Mouse (Mus musculus): ENCODE data around the gene Lfng.

DNA sequence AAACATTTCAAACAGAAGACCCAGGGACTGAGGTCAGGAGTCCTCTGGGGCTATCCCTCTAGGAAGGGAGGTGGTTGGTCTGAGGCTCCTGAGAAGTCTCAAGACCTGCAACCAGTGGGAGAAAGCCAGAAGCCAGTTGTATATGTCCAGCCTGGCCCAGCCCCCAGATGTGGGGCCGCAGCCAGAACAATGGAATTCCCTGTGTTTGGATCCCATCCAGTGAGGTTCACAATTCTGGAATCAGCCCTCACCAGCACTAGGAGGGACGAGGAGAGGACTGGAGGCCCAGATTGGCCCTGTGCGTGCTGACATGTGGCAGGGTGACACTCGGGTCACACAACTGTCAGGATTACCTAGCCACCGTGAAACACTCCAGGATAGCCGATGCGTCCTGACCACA, 45.5 kb downstream of the Lfng start:
- TF ChIP-seq CTCF (conservative IDR thresholded peaks at IDR 0.05 in 1 of 2, IDR thresholded peaks at IDR 0.05 in 1 of 2; ENCODE audit: low read depth in 2 of 2, low read length in 2 of 2) (no peak), ETS1 (conservative IDR thresholded peaks at IDR 0.05; ENCODE audit: low read depth, low read length) (no peak), BHLHE40 (IDR thresholded peaks at IDR 0.05; ENCODE audit: low read depth, low read length) (no peak), POLR2A (IDR thresholded peaks at IDR 0.05; ENCODE audit: low read depth, low read length) (no peak), JUND (conservative IDR thresholded peaks at IDR 0.05; ENCODE audit: low read depth, low read length) (no peak), ELF1 (IDR thresholded peaks at IDR 0.05; ENCODE audit: low read depth, low read length) (no peak), ZNF384 (IDR thresholded peaks at IDR 0.05; ENCODE audit: low read depth, low read length) (no peak), MAZ (IDR thresholded peaks at IDR 0.05; ENCODE audit: low read depth, low read length) (no peak), TCF12 (IDR thresholded peaks at IDR 0.05; ENCODE audit: low read depth, low read length) (no peak), ZC3H11A (IDR thresholded peaks at IDR 0.05; ENCODE audit: low read depth, low read length) (no peak), MAFK (IDR thresholded peaks at IDR 0.05; ENCODE audit: insufficient replicate concordance, low read length) (no peak), MEF2A (IDR thresholded peaks at IDR 0.05; ENCODE audit: borderline replicate concordance, low read depth, low read length) (no peak), SMC3 (IDR thresholded peaks at IDR 0.05; ENCODE audit: low read depth, low read length) (no peak)

Data from CH12.LX (cell line).